Mouse (Mus musculus): ENCODE data around the gene Ppef2. TPM values are rescaled to one million over a fixed set of nuclear protein-coding genes. Genes with fewer than 3 reads are reported as not detected.

Gene Ppef2
- polyA plus RNA-seq, 1 experiment from 2014 or later = 0.11 TPM

Other genes with a start within 250 kb of the Ppef2 start
- gene Cdkl2, start 212.4 kb downstream of the Ppef2 start, polyA plus RNA-seq (2015; fragmentation: Nextera tagmentation; extraction: Ambion mirVana) = 8.3 and 10.2 TPM in 2 replicates
- 345 and 376 TPM in 2 replicates for gene G3bp2, start 172.6 kb downstream of the Ppef2 start, polyA plus RNA-seq (2015; fragmentation: Nextera tagmentation; extraction: Ambion mirVana)
- 39.2 and 43.9 TPM in 2 replicates for gene Uso1, start 118.3 kb downstream of the Ppef2 start, polyA plus RNA-seq (2015; fragmentation: Nextera tagmentation; extraction: Ambion mirVana)
- gene U90926, start 40.9 kb downstream of the Ppef2 start, polyA plus RNA-seq (2015; fragmentation: Nextera tagmentation; extraction: Ambion mirVana) = not detected in 2 replicates
- 8.7 and 10.8 TPM in 2 replicates for gene Naaa, start 21.9 kb upstream of the Ppef2 start, polyA plus RNA-seq (2015; fragmentation: Nextera tagmentation; extraction: Ambion mirVana)
- 34.0 and 36.0 TPM in 2 replicates for gene Sdad1, start 54.2 kb upstream of the Ppef2 start, polyA plus RNA-seq (2015; fragmentation: Nextera tagmentation; extraction: Ambion mirVana)
- not detected in 2 replicates for gene Cxcl9, start 71.8 kb upstream of the Ppef2 start, polyA plus RNA-seq (2015; fragmentation: Nextera tagmentation; extraction: Ambion mirVana)
- gene Art3, start 75.5 kb upstream of the Ppef2 start, polyA plus RNA-seq (2015; fragmentation: Nextera tagmentation; extraction: Ambion mirVana) = 3.5 and 5.4 TPM in 2 replicates
- gene Cxcl10, start 92.6 kb upstream of the Ppef2 start, polyA plus RNA-seq (2015; fragmentation: Nextera tagmentation; extraction: Ambion mirVana) = 0.61 TPM in 1 of 2 replicates, not detected in the other
- gene Nup54, start 178.9 kb upstream of the Ppef2 start, polyA plus RNA-seq (2015; fragmentation: Nextera tagmentation; extraction: Ambion mirVana) = 63.4 and 65.6 TPM in 2 replicates

Data from forebrain, embryonic 16.5 days (tissue).